Mouse (Mus musculus) CD4-positive naive resting alpha-beta T cell, adult 76 days (primary cell): ENCODE results near the gene Arid1a. TPM values are rescaled to one million over a fixed set of nuclear protein-coding genes. Genes with fewer than 3 reads are reported as not detected.

ENCODE experiments used
- total RNA-seq: library from RNA; stranded (reverse); gene quantifications from one replicate; pipeline ENCODE4 v1.2.4, GENCODE M21; 2023

The Arid1a gene
- 304 TPM for total RNA-seq

GRCm38 (mm10) chr4:133756514-133757268 lies at the start of gene Arid1a:
Arid1a (minus strand) TSS chr4:133756769.

GRCm38 (mm10) chr4:133671881-133672844 lies 84.4 kb downstream of the Arid1a start, which contains the start of gene Pigv:
Pigv (minus strand) TSS chr4:133672647.

GRCm38 (mm10) chr4:133649989-133650699 lies 106.4 kb downstream of the Arid1a start, which contains the start of gene Zdhhc18:
Zdhhc18 (minus strand) TSS chr4:133650154.

Other genes starting within 250 kb of the Arid1a start
- gene Kdf1, start 237.8 kb downstream of the Arid1a start, total RNA-seq: 0.53 TPM
- 77.9 TPM for gene Nudc, start 210.8 kb downstream of the Arid1a start, total RNA-seq
- not detected for gene Nr0b2, start 203.4 kb downstream of the Arid1a start, total RNA-seq
- gene Gpatch3, start 182.0 kb downstream of the Arid1a start, total RNA-seq: 30.0 TPM
- gene Gpn2, start 172.4 kb downstream of the Arid1a start, total RNA-seq: 21.9 TPM
- 60.9 TPM for gene Sfn, start 154.6 kb downstream of the Arid1a start, total RNA-seq
- 240 TPM for gene Zdhhc18, start 106.6 kb downstream of the Arid1a start, total RNA-seq
- gene Pigv, start 84.1 kb downstream of the Arid1a start, total RNA-seq: 13.4 TPM
- 101 TPM for gene Rps6ka1, start 131.0 kb upstream of the Arid1a start, total RNA-seq
- 249 TPM for gene Hmgn2, start 211.9 kb upstream of the Arid1a start, total RNA-seq
- 26.4 TPM for gene Dhdds, start 244.1 kb upstream of the Arid1a start, total RNA-seq